Mouse (Mus musculus) spleen, postnatal 4 days (tissue): ENCODE results near the gene Kansl1.

Experiments
- DNase-seq, 2 experiments: peaks; one replicate each; pipeline ENCODE4 v3.0.0; 2022; ENCODE audit warnings: low spot score in 2 of 2

The Kansl1 gene

DNA sequence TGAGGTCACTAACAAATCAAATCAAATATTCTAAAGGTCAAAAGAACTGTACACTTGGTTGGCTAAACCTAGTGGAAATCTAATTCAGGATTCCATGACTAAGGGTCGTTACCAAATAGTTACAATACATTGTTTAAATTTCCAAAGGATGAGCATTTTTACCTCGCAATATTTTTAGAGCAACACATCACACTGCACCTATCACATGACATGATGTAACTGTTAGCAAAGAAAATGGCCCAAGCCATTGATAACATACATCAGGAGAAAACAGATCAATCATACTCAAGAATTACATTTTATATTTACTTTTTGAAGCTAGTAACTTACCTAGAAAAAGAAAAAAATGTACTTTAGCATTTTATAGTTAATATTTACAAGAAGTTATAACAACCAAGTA, 29.0 kb downstream of the Kansl1 start:
- no peak for DNase-seq

- DNase-seq, result no peak
Measured at GRCm38 (mm10) chr11:104438450-104438849, 30.2 kb downstream of the Kansl1 start.

DNA sequence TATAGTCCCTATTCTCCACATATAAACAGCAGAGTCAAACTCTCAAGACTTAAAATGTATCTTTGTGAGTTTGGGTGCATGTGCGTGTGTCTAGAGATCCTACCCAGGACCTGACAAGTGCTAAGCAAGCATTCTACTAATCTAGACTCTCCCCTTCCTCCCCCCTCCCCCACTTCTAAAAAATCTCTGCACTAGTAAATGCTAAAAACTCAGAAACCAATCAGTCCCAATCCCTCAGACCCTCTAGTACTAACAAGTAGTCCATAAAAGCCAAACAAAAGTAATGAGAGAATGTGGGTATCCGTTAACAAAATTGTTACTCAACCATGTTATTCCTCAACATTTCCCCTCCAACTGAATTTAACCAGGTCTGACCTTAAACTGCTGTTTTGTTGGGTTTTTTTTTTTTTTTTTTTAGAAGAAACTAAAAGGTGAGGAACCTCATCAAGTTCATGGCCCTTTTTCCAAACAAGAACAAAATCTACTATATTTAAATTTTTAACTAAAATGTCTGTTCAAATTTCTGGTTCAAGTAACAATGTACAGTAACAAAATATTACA, 32.2 kb downstream of the Kansl1 start:
- DNase-seq, result no peak

DNA sequence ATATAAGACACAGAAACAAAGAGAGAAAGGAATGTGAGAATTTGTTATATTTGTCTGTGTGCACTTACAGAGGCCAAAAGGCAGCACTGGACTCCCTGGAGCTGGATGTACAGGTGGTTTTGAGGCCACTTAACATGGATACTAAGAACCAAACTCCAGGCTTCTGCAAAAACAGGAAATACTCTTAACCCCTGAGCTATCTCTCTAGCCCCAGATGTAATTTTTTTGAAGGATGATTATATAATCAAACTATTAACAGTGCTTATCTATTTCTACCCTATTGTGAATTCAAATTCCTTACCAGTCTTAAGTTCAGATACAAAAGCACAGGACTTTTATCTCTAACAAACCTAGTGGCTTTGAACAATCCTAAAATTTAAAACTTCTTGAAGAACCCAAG, 32.9 kb downstream of the Kansl1 start:
- DNase-seq, result no peak

- no peak for DNase-seq
Measured at GRCm38 (mm10) chr11:104435141-104435540, 33.5 kb downstream of the Kansl1 start.

DNA sequence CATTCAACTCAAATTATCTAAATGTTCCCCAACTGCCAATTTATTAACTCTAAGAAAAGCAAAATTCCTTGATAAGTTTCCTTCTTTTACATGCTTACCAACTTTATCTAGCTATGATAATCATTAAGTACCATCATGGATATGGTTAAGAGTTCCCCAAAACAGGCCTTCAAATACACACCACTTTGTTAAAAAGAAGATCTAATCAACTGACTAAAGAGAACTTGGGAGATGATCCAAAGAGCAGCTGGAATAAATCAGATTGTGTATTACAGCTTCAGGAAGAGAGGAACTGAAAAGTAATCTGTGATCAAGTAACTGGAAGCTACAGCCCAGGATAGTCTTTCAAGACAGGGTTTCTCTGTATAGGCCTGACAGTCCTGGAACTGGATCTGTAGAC, 36.4 kb downstream of the Kansl1 start:
- no peak for DNase-seq

DNA sequence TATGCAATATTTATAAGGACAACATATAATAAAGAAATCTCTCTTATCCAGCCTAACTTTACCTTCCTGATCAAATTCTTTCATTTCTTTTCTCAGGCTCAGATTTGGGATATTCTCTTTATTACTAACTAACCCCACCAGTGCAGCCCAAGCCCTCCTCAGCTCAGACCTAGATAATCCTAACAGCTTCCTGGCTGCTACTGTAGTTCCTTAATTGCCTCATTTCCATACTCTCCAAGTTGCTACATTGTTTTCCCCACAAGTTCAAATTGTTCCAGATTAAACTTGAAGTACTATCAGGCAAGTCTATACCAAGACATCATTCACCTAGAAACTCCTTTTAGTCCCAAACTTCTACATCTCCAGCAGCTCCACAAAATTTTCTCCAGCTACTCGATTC, 36.9 kb downstream of the Kansl1 start:
- DNase-seq, result no peak

DNA sequence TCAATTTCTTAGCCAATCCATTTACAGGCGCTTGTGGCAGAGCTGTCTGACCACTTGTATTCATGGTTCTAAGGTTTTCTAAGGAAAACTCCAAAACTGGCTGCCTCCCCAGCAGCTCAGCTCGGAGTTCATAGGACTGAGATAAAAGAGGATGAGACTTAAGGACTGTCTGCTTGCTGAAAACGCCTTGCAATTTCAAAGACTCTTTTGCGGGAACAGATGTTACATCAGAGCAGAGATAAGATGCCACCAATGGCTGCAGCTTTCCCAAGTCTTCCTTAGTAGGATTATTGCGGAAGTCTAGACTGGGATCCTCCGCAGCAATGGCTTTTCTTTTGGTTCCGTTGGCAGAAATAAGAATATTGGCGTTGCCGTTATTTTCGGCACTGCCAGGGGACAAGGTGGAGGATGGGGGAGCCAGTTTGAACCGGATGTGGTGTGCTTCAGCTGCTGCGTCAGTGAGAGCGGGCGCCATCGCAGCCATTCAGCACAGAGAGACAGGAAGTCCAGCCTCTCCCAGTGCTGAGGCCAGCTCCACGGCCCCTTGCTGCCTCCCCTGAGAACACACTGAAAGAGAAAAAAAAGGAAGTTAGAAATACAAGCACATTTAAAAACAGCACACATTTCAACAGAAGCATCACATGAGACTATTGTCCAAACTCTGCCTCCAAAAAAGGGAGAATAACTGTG, 43.8 kb downstream of the Kansl1 start:
- DNase-seq, result peak; percentile 76 to 85

GRCm38 (mm10) chr11:104412254-104412653, 56.4 kb downstream of the Kansl1 start:
- DNase-seq, result no peak

DNA sequence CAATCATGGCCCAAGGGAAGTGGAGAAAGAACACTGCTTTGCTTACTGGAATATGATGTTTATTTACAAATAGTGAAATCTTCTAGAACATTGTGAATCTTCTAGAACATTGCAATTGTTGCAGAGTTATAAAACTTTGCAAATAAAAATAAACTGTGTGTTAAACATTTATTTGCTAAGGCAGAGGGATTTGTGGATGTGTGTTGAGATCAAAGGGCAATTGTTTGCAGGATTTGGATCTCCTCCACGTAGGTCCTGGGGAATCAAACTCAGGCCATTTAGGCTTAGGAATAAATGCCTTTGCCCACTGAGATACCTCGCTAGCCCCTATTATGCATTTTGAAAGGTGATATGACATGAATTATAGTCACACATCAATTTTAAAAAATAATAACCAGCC, 61.3 kb downstream of the Kansl1 start:
- DNase-seq, result no peak

DNA sequence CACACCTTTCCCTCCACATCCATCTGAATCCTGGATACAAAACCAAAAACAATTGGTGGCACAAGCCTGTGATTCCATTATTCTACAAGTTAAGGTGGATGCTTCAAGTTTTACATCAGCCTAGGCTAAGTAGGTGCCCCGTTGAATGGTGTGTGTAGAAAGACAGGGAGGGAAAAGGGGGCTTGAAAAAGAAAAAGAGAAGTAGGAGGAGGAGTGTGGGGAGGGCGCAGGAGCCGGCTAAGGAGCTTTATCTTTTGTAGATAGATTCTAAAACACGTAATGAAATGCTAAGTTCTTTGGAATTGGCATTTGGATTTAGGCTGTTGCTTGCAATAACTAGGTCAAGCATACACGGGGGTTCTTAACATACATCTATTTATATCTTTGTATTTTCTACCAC, 67.7 kb downstream of the Kansl1 start:
- no peak for DNase-seq

DNA sequence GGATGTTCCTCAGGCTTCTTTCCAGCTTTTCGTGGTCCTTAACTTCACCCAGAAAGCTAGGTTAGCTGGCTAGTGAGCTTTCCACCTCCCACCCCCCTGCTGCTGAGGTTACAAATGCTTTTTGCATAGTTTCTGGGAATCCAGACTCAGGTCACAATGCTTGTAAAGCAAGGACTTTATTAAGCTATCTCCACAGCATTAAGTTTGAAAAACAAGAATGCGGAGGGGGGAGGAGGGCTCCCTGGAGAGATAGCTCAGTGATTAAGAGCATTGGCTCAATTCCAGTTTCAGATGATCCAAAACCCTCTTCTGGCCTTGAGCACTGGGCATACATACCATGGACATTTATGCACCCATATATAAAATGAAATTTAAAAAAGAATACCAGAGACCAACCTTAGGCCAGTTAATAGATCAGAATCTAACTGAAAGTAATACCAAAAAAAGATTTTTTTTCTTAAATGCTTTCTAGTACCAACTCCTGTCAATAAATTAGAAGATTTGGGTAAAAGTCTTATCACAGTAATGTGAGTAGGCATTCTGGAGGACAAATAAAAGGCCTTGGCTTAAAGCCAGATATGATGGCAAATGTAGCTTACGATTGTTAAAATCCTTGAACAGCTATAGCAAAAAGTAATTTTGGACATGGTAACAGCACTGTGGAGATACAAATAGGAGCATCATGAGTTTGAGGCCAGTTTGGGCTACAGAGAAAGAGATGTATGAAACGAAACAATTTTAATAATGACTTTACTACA, 69.0 kb downstream of the Kansl1 start:
- no peak for DNase-seq

GRCm38 (mm10) chr11:104395648-104396047, 73.0 kb downstream of the Kansl1 start:
- DNase-seq, result no peak

- no peak for DNase-seq
Measured at GRCm38 (mm10) chr11:104393196-104393595, 75.5 kb downstream of the Kansl1 start.

DNA sequence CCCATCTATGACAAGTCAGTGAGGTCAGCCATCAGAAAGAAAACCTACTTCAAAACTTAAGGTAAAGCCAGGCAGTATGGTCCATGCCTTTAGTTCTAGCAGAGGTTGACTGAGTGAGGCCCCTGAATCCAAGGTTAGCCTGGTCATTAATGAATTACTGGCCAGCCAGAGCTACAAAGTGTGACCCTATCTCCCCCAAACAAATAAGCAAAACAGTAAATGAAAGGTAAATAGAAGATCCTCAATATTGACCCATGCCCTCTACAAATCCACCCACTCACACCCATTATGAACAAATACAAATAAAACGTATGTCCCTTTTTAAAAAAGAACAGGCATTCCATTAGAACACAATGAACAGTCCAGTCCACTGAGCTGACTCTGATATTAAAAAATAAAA, 76.5 kb downstream of the Kansl1 start:
- no peak for DNase-seq

DNA sequence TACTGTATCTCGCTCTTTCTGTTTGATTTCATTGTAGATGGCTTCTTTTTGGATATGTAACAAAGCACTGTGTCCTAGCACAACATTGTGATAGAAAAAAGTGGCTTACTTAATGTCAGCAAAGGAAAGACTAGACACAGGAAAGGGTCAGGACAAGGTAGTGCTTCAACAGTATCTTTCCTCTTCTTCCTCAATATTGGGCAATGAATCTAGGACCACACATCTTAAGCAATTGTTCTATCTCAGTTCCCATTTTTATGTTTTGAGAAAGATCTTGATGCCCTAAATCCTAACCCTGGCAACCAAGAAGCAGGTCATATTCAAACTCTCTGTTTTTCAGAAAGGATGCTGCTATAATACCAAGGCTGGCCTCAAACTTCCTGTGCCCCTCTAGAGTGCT, 81.4 kb downstream of the Kansl1 start:
- DNase-seq, result no peak

DNA sequence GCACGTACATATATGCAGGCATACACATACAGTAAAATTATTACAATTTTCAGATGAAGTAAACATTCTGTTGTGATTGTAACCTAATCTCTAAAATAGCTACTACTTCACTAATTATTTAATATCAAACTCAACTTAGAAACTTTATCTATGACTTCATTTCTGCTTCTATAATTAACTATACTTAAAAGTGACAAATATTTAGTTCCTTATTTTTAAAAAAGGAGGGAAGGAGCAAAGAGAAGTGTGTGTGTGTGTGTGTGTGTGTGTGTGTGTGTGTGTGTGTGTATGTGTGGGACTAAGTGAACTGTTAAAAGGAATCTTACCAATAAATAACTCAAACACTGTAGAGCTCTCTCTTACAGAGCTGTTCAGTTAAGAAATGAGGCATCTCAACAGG, 82.1 kb downstream of the Kansl1 start:
- DNase-seq, result no peak

GRCm38 (mm10) chr11:104383167-104383810, 85.4 kb downstream of the Kansl1 start:
- DNase-seq, result peak in 1 of 2 experiments; percentile 4

- DNase-seq, result peak in 1 of 2 experiments; percentile 13
Measured at GRCm38 (mm10) chr11:104381887-104382286, 86.8 kb downstream of the Kansl1 start.

GRCm38 (mm10) chr11:104379635-104380034, 89.0 kb downstream of the Kansl1 start:
- DNase-seq, result peak in 1 of 2 experiments; percentile 51

DNA sequence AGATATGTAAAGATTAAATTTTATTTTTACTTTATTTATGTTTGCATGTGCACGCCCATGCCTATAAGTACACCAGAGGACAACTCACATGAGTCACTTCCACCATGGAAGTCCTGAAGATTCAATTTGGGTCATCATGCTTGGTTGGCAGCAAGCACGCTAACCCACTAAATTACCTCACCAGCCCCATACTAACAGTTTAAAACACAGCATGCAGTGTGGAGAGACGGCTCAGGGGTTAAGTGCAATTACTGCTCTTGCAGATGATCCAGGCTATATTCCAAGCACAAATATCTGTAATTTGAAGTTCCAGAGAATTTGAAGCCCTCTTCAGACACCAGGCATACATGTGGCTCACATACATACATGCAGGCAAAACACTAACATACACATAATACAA, 92.4 kb downstream of the Kansl1 start:
- peak in 1 of 2 experiments; percentile 15 for DNase-seq

DNA sequence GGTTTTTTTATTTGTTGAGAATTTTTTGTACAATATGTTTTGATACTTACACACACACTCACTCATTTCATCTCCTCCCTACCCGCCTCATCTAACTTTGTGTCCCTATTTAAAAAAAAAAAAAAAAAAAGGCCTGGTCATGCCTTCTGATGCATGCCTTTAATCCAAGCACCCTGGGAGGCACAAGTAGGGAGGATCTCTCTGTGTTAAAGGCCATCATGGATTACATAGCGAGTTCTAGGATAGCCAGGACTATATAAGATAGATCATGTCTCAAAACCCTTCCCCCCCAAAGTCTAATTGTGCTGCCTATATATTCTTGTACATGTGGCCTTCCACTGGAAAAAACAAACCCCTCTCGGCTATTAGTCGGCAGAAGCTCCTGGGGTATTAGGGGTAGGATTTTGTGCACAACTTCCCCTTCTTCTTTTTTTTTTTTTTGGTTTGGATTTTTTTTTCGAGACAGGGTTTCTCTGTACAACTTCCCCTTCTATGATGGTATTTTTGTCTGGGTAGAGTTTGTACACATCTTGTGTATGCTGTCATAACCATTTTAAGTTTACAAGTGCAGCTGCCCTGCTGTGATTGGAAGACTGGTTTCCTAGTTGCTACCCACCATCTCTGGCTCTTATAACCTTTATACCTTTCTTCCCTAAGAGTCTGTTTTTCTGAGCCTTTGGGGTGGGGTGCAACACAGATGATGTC, 101.0 kb downstream of the Kansl1 start:
- DNase-seq, result no peak
